Mouse (Mus musculus): ENCODE data around the gene Dmgdh.

The Dmgdh gene

DNA sequence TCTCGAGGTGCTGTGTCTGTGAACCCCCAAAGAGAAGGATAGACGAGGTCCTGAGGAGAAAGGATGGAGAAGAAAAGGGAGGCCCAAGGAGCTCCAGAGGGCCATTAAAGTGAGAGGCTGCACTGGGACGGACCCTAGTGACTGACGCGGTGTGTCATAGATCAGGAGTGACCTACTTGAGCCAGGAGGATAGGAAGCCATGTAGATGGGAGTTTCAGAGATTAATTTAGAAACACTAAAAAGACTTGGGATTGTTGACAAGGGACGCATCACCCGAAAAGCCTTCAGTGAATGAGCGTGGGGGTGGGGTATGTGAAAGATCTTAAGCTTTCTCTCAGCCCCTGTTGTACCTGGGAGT is 98.0 kb downstream of the Dmgdh start:
- no peak for DNase-seq (ENCODE audit: low read depth, low spot score)

DNA sequence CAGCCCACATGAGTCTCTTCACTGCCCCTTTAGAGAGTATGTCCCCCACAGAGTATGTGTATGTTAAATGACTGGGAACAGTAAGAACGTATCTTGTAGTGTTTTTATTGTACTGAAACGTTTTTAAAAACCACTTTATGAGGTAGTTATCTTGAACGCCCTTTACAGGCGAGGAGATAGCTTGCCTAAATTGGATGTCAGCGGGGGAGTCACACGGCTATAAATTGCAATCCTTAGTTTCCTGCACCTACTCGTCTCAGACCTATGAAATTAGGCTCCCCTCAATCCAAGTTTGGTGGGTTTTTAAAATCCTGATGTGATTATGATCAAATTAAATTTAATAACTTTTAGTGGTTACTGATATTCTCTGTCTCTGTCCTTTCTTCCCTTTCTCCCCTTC is 98.6 kb downstream of the Dmgdh start:
- DNase-seq (ENCODE audit: low read depth, low spot score): no peak

- no peak for DNase-seq (ENCODE audit: low read depth, low spot score)
Observed at GRCm38 (mm10) chr13:93773704-93774315, 99.6 kb downstream of the Dmgdh start.

GRCm38 (mm10) chr13:93782823-93783222 is 108.6 kb downstream of the Dmgdh start:
- DNase-seq (ENCODE audit: low read depth, low spot score): no peak

- peak; percentile 67 for DNase-seq (ENCODE audit: low read depth, low spot score)
Observed at GRCm38 (mm10) chr13:93785329-93785728, 111.1 kb downstream of the Dmgdh start.

GRCm38 (mm10) chr13:93786051-93786450 is 111.8 kb downstream of the Dmgdh start:
- no peak for DNase-seq (ENCODE audit: low read depth, low spot score)

- DNase-seq (ENCODE audit: low read depth, low spot score): no peak
Observed at GRCm38 (mm10) chr13:93787647-93788046, 113.4 kb downstream of the Dmgdh start.

GRCm38 (mm10) chr13:93792945-93793642 is 118.9 kb downstream of the Dmgdh start:
- DNase-seq (ENCODE audit: low read depth, low spot score): peak; percentile 47

DNA sequence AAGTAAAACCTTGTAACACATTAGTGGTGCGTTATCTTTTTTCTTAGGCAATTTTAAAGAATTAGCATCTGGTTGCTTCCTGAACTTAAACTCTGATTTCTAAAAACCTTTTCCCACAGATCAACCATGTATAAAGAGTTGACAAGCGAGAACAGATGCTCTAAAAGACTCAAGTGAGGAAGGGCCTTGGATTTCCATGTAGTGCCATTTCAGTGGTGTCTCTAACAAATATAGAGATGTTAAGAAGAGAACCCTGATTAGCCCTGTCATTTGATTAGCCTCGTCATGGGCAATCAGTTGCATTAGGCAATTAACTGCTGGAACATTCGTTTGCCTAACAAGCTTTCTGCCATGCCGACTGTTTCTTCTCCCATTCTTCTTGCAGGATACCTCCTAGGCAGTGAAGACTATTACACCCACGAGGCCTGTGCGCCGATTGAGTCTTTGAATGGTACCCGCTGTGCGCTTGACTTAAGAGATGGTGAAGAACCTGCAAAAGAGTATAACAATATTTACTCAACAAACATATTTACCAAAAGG is 119.5 kb downstream of the Dmgdh start:
- no peak for DNase-seq (ENCODE audit: low read depth, low spot score)

DNA sequence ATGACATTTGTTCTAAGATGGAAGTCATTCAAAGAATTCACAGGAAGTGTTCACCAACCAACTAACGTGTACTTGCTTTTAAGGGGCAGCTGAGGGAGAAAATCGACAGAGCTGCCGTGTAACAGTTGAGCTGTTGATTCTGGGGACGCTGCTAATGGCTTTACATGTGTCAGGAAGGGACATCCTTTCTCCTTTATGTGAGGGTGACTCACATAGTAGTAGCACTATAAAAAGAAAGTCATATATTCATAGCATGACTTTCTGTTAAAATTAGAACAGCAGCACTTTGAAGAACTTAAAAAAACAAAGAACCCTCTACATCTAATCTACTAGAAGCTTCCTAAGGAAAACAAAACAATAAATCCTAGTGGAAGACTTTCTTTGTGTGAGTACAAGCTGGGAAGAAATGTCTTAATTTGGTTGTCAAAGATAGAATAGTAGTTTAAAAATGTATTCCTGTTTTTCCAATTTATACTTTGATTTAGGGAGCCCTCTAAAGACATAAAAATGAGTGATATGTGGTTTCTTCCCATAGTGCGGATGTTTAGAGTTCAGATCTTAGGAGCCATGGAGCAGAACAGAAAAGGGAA is 122.9 kb downstream of the Dmgdh start:
- no peak for DNase-seq (ENCODE audit: low read depth, low spot score)

Measured in CD4-positive, CD25-positive, alpha-beta regulatory T cell, adult 2 months (primary cell).